Mouse (Mus musculus): ENCODE results near the gene Gna11. TPM values are rescaled to one million over a fixed set of nuclear protein-coding genes. Genes with fewer than 3 reads are reported as not detected.

Gna11 gene
- total RNA-seq, 1 experiment from 2014 or later: 5.8 TPM

GRCm38 (mm10) chr10:81569507-81570237 lies 24.7 kb upstream of the Gna11 start:
- ATAC-seq (replicated peaks in 1 of 2; ENCODE audit: insufficient read depth in 1 of 2, low FRiP score in 2 of 2, low TSS enrichment in 1 of 2, low read depth in 1 of 2, poor library complexity in 2 of 2, severe bottlenecking in 2 of 2): no peak

- no peak for ATAC-seq (replicated peaks in 1 of 2; ENCODE audit: insufficient read depth in 1 of 2, low FRiP score in 2 of 2, low TSS enrichment in 1 of 2, low read depth in 1 of 2, poor library complexity in 2 of 2, severe bottlenecking in 2 of 2)
Observed at GRCm38 (mm10) chr10:81568381-81569191, 23.6 kb upstream of the Gna11 start.

GRCm38 (mm10) chr10:81565257-81566228 lies 20.6 kb upstream of the Gna11 start:
- ATAC-seq (replicated peaks in 1 of 2; ENCODE audit: insufficient read depth in 1 of 2, low FRiP score in 2 of 2, low TSS enrichment in 1 of 2, low read depth in 1 of 2, poor library complexity in 2 of 2, severe bottlenecking in 2 of 2): no peak

GRCm38 (mm10) chr10:81564734-81565133 lies 19.7 kb upstream of the Gna11 start:
- ATAC-seq (replicated peaks in 1 of 2; ENCODE audit: insufficient read depth in 1 of 2, low FRiP score in 2 of 2, low TSS enrichment in 1 of 2, low read depth in 1 of 2, poor library complexity in 2 of 2, severe bottlenecking in 2 of 2): no peak

GRCm38 (mm10) chr10:81564216-81564615 lies 19.2 kb upstream of the Gna11 start:
- ATAC-seq (replicated peaks in 1 of 2; ENCODE audit: insufficient read depth in 1 of 2, low FRiP score in 2 of 2, low TSS enrichment in 1 of 2, low read depth in 1 of 2, poor library complexity in 2 of 2, severe bottlenecking in 2 of 2): 0 out of 4 replicates have a peak, but pooled peaks have one; percentile 5 to 12

- ATAC-seq (replicated peaks in 1 of 2; ENCODE audit: insufficient read depth in 1 of 2, low FRiP score in 2 of 2, low TSS enrichment in 1 of 2, low read depth in 1 of 2, poor library complexity in 2 of 2, severe bottlenecking in 2 of 2): no peak
Observed at GRCm38 (mm10) chr10:81563481-81563880, 18.5 kb upstream of the Gna11 start.

GRCm38 (mm10) chr10:81562411-81562810 lies 17.4 kb upstream of the Gna11 start:
- no peak for ATAC-seq (replicated peaks in 1 of 2; ENCODE audit: insufficient read depth in 1 of 2, low FRiP score in 2 of 2, low TSS enrichment in 1 of 2, low read depth in 1 of 2, poor library complexity in 2 of 2, severe bottlenecking in 2 of 2)

GRCm38 (mm10) chr10:81560719-81561459 lies 15.9 kb upstream of the Gna11 start:
- ATAC-seq (replicated peaks in 1 of 2; ENCODE audit: insufficient read depth in 1 of 2, low FRiP score in 2 of 2, low TSS enrichment in 1 of 2, low read depth in 1 of 2, poor library complexity in 2 of 2, severe bottlenecking in 2 of 2): peak; percentile 47 to 50; a peak in 2 of 4 replicates

- peak; percentile 30 to 48; a peak in 3 of 4 replicates for ATAC-seq (replicated peaks in 1 of 2; ENCODE audit: insufficient read depth in 1 of 2, low FRiP score in 2 of 2, low TSS enrichment in 1 of 2, low read depth in 1 of 2, poor library complexity in 2 of 2, severe bottlenecking in 2 of 2)
Observed at GRCm38 (mm10) chr10:81559627-81560539, 14.9 kb upstream of the Gna11 start.

- no peak for ATAC-seq (replicated peaks in 1 of 2; ENCODE audit: insufficient read depth in 1 of 2, low FRiP score in 2 of 2, low TSS enrichment in 1 of 2, low read depth in 1 of 2, poor library complexity in 2 of 2, severe bottlenecking in 2 of 2)
Observed at GRCm38 (mm10) chr10:81559163-81559626, 14.2 kb upstream of the Gna11 start, which contains the start of gene Aes. Gene Aes (plus strand): TSS chr10:81559488.

GRCm38 (mm10) chr10:81557491-81557890 lies 12.5 kb upstream of the Gna11 start:
- ATAC-seq (replicated peaks in 1 of 2; ENCODE audit: insufficient read depth in 1 of 2, low FRiP score in 2 of 2, low TSS enrichment in 1 of 2, low read depth in 1 of 2, poor library complexity in 2 of 2, severe bottlenecking in 2 of 2): no peak

GRCm38 (mm10) chr10:81556282-81556681 lies 11.3 kb upstream of the Gna11 start:
- ATAC-seq (replicated peaks in 1 of 2; ENCODE audit: insufficient read depth in 1 of 2, low FRiP score in 2 of 2, low TSS enrichment in 1 of 2, low read depth in 1 of 2, poor library complexity in 2 of 2, severe bottlenecking in 2 of 2): no peak

- no peak for ATAC-seq (replicated peaks in 1 of 2; ENCODE audit: insufficient read depth in 1 of 2, low FRiP score in 2 of 2, low TSS enrichment in 1 of 2, low read depth in 1 of 2, poor library complexity in 2 of 2, severe bottlenecking in 2 of 2)
Observed at GRCm38 (mm10) chr10:81553807-81554755, 9.1 kb upstream of the Gna11 start.

- no peak for ATAC-seq (replicated peaks in 1 of 2; ENCODE audit: insufficient read depth in 1 of 2, low FRiP score in 2 of 2, low TSS enrichment in 1 of 2, low read depth in 1 of 2, poor library complexity in 2 of 2, severe bottlenecking in 2 of 2)
Observed at GRCm38 (mm10) chr10:81553232-81553631, 8.2 kb upstream of the Gna11 start.

- peak; percentile 89 to 92 for ATAC-seq (replicated peaks in 1 of 2; ENCODE audit: insufficient read depth in 1 of 2, low FRiP score in 2 of 2, low TSS enrichment in 1 of 2, low read depth in 1 of 2, poor library complexity in 2 of 2, severe bottlenecking in 2 of 2)
Observed at GRCm38 (mm10) chr10:81551597-81552102, 6.7 kb upstream of the Gna11 start.
